Mouse (Mus musculus) CH12.LX (cell line): Measurements from ENCODE around the gene Rbm33. TPM values are rescaled to one million over a fixed set of nuclear protein-coding genes. Genes with fewer than 3 reads are reported as not detected.

Source experiments
- DNase-seq: peaks from one replicate; pipeline ENCODE4 v3.0.0-alpha.2; 2013; ENCODE audit errors: extremely low read depth
- H3K27ac ChIP-seq: 2 replicates; pipeline ENCODE4 v1.5.1; 2012; ENCODE audit warnings: low read depth, mild to moderate bottlenecking, control low read depth, moderate library complexity; ENCODE audit not compliant: insufficient read depth
- H3K27me3 ChIP-seq: replicated peaks from 2 replicates; pipeline ENCODE3; 2012; ENCODE audit warnings: inconsistent platforms
- H3K36me3 ChIP-seq, 2 experiments: replicated peaks in 1 of 2; 2 replicates each; pipeline versions ENCODE3 to v1.6.1; 2012; ENCODE audit warnings: inconsistent platforms in 1 of 2, low read length in 1 of 2, mild to moderate bottlenecking in 1 of 2, mixed read lengths in 1 of 2, moderate library complexity in 1 of 2; ENCODE audit not compliant: control insufficient read depth in 1 of 2, insufficient read depth in 1 of 2
- H3K4me1 ChIP-seq, 2 experiments: 2 replicates each; pipeline ENCODE4 v1.6.1; 2012; ENCODE audit warnings: inconsistent platforms in 1 of 2, moderate library complexity in 1 of 2; ENCODE audit not compliant: insufficient read depth in 2 of 2, control insufficient read depth in 1 of 2
- H3K4me2 ChIP-seq: 2 replicates; pipeline ENCODE4 v1.6.1; 2012; ENCODE audit warnings: low read depth, mild to moderate bottlenecking, control low read depth; ENCODE audit not compliant: poor library complexity, insufficient read depth, severe bottlenecking
- H3K4me3 ChIP-seq, 3 experiments: fragments of 150-350 bp in 1 of 3; sonication (generic) in 1 of 3; replicated peaks in 1 of 3; 2 replicates each; pipeline versions ENCODE3 to v1.5.1; 2011 to 2012; ENCODE audit warnings: low read depth in 2 of 3, low read length in 2 of 3, mild to moderate bottlenecking in 2 of 3, moderate library complexity in 2 of 3, control low read depth in 1 of 3, improper control_type of control experiment in 1 of 3, inconsistent platforms in 1 of 3, mixed read lengths in 1 of 3; ENCODE audit not compliant: poor library complexity in 1 of 3
- H3K79me2 ChIP-seq: replicated peaks from 2 replicates; pipeline ENCODE4 v1.6.1; 2012; ENCODE audit warnings: mild to moderate bottlenecking, moderate library complexity; ENCODE audit not compliant: control insufficient read depth, poor library complexity, insufficient read depth, severe bottlenecking; ENCODE audit errors: extremely low read depth
- H3K9ac ChIP-seq: 2 replicates; pipeline ENCODE4 v1.6.1; 2012; ENCODE audit warnings: low read depth, mild to moderate bottlenecking, control low read depth, moderate library complexity; ENCODE audit not compliant: insufficient read depth
- H3K9me3 ChIP-seq: replicated peaks from 2 replicates; pipeline ENCODE3; 2012; ENCODE audit warnings: low read length, inconsistent platforms, mixed read lengths
- BHLHE40 ChIP-seq: IDR thresholded peaks from 2 replicates; pipeline ENCODE4 v1.6.1; 2011; ENCODE audit warnings: mild to moderate bottlenecking, low read depth, low read length, improper control_type of control experiment
- CHD1 ChIP-seq: IDR thresholded peaks from 2 replicates; pipeline ENCODE4 v1.6.1; 2012; ENCODE audit warnings: low read depth, low read length, improper control_type of control experiment, inconsistent platforms
- CHD2 ChIP-seq: IDR thresholded peaks from 2 replicates; pipeline ENCODE4 v1.6.1; 2011; ENCODE audit warnings: low read length, improper control_type of control experiment
- CTCF ChIP-seq, 2 experiments: IDR thresholded peaks in 1 of 2; conservative IDR thresholded peaks in 1 of 2; 2 replicates each; pipeline ENCODE4 v1.5.1; 2011 to 2012; ENCODE audit warnings: low read depth in 2 of 2, low read length in 2 of 2, improper control_type of control experiment in 1 of 2, inconsistent platforms in 1 of 2, mild to moderate bottlenecking in 1 of 2, moderate library complexity in 1 of 2
- E2F4 ChIP-seq: IDR thresholded peaks from 2 replicates; pipeline ENCODE4 v1.6.1; 2011; ENCODE audit warnings: low read depth, low read length, improper control_type of control experiment; ENCODE audit not compliant: insufficient replicate concordance
- ELF1 ChIP-seq: IDR thresholded peaks from 2 replicates; pipeline ENCODE4 v1.6.1; 2014; ENCODE audit warnings: low read depth, mild to moderate bottlenecking, inconsistent platforms, low read length, improper control_type of control experiment
- EP300 ChIP-seq: IDR thresholded peaks from 2 replicates; pipeline ENCODE4 v1.6.1; 2011; ENCODE audit warnings: low read length, improper control_type of control experiment
- ETS1 ChIP-seq: conservative IDR thresholded peaks from 2 replicates; pipeline ENCODE4 v1.6.1; 2012; ENCODE audit warnings: low read depth, mild to moderate bottlenecking, inconsistent platforms, low read length, improper control_type of control experiment, moderate library complexity
- GABPA ChIP-seq: IDR thresholded peaks from 2 replicates; pipeline ENCODE4 v1.6.1; 2012; ENCODE audit warnings: low read depth, low read length, improper control_type of control experiment, inconsistent platforms; ENCODE audit not compliant: insufficient replicate concordance
- HCFC1 ChIP-seq: IDR thresholded peaks from 2 replicates; pipeline ENCODE4 v1.6.1; 2012; ENCODE audit warnings: low read depth, mild to moderate bottlenecking, inconsistent platforms, low read length, improper control_type of control experiment
- IRF4 ChIP-seq: IDR thresholded peaks from 2 replicates; pipeline ENCODE4 v1.6.1; 2014; ENCODE audit warnings: low read depth, mild to moderate bottlenecking, inconsistent platforms, low read length, improper control_type of control experiment
- JUN ChIP-seq: IDR thresholded peaks from 2 replicates; pipeline ENCODE4 v1.6.1; 2011; ENCODE audit warnings: low read depth, mild to moderate bottlenecking, low read length, improper control_type of control experiment, moderate library complexity; ENCODE audit not compliant: insufficient read depth
- JUND ChIP-seq: conservative IDR thresholded peaks from 2 replicates; pipeline ENCODE4 v1.6.1; 2011; ENCODE audit warnings: low read depth, low read length, improper control_type of control experiment
- KAT2A ChIP-seq: IDR thresholded peaks from 2 replicates; pipeline ENCODE4 v1.6.1; 2012; ENCODE audit warnings: low read length, improper control_type of control experiment, inconsistent platforms; ENCODE audit not compliant: insufficient replicate concordance
- MAFK ChIP-seq: IDR thresholded peaks from 2 replicates; pipeline ENCODE4 v1.6.1; 2011; ENCODE audit warnings: low read length, improper control_type of control experiment; ENCODE audit not compliant: insufficient replicate concordance
- MAX ChIP-seq: IDR thresholded peaks from 2 replicates; pipeline ENCODE4 v1.6.1; 2011; ENCODE audit warnings: low read length, improper control_type of control experiment
- MAZ ChIP-seq: IDR thresholded peaks from 2 replicates; pipeline ENCODE4 v1.6.1; 2012; ENCODE audit warnings: low read depth, mild to moderate bottlenecking, inconsistent platforms, low read length, improper control_type of control experiment, moderate library complexity
- MEF2A ChIP-seq: IDR thresholded peaks from 2 replicates; pipeline ENCODE4 v1.6.1; 2014; ENCODE audit warnings: low read depth, mild to moderate bottlenecking, inconsistent platforms, low read length, improper control_type of control experiment, borderline replicate concordance
- MXI1 ChIP-seq: IDR thresholded peaks from 2 replicates; pipeline ENCODE4 v1.6.1; 2011; ENCODE audit warnings: mild to moderate bottlenecking, low read depth, low read length, improper control_type of control experiment
- MYC ChIP-seq: IDR thresholded peaks from 2 replicates; pipeline ENCODE4 v1.6.1; 2011; ENCODE audit warnings: low read depth, mild to moderate bottlenecking, improper control_type of control experiment, low read length
- NELFE ChIP-seq: IDR thresholded peaks from 2 replicates; pipeline ENCODE4 v1.6.1; 2011; ENCODE audit warnings: low read depth, low read length, improper control_type of control experiment
- NRF1 ChIP-seq: IDR thresholded peaks from 2 replicates; pipeline ENCODE4 v1.6.1; 2014; ENCODE audit warnings: low read depth, mild to moderate bottlenecking, inconsistent platforms, low read length, improper control_type of control experiment, moderate library complexity
- PAX5 ChIP-seq: IDR thresholded peaks from 2 replicates; pipeline ENCODE4 v1.6.1; 2012; ENCODE audit warnings: low read length, inconsistent platforms, mixed read lengths
- POLR2A ChIP-seq: IDR thresholded peaks from 2 replicates; pipeline ENCODE4 v1.6.1; 2011; ENCODE audit warnings: low read depth, mild to moderate bottlenecking, improper control_type of control experiment, low read length
- POLR2AphosphoS2 ChIP-seq: IDR thresholded peaks from 2 replicates; pipeline ENCODE4 v1.6.1; 2011; ENCODE audit warnings: low read depth, low read length, improper control_type of control experiment
- RAD21 ChIP-seq: IDR thresholded peaks from 2 replicates; pipeline ENCODE4 v1.6.1; 2011; ENCODE audit warnings: low read depth, mild to moderate bottlenecking, low read length, improper control_type of control experiment, moderate library complexity
- RCOR1 ChIP-seq: conservative IDR thresholded peaks from 2 replicates; pipeline ENCODE4 v1.6.1; 2012; ENCODE audit warnings: low read depth, mild to moderate bottlenecking, inconsistent platforms, low read length, improper control_type of control experiment
- SIN3A ChIP-seq: IDR thresholded peaks from 2 replicates; pipeline ENCODE4 v1.6.1; 2012; ENCODE audit warnings: low read length, improper control_type of control experiment, inconsistent platforms
- SMC3 ChIP-seq: IDR thresholded peaks from 2 replicates; pipeline ENCODE4 v1.6.1; 2011; ENCODE audit warnings: low read depth, low read length, improper control_type of control experiment
- TBP ChIP-seq: conservative IDR thresholded peaks from 2 replicates; pipeline ENCODE4 v1.6.1; 2011; ENCODE audit warnings: low read depth, low read length, improper control_type of control experiment
- TCF12 ChIP-seq: IDR thresholded peaks from 2 replicates; pipeline ENCODE4 v1.6.1; 2014; ENCODE audit warnings: low read depth, mild to moderate bottlenecking, inconsistent platforms, low read length, improper control_type of control experiment
- UBTF ChIP-seq: IDR thresholded peaks from 2 replicates; pipeline ENCODE4 v1.6.1; 2012; ENCODE audit warnings: low read depth, mild to moderate bottlenecking, inconsistent platforms, low read length, improper control_type of control experiment, moderate library complexity
- USF1 ChIP-seq: IDR thresholded peaks from 2 replicates; pipeline ENCODE4 v1.6.1; 2014; ENCODE audit warnings: low read depth, mild to moderate bottlenecking, inconsistent platforms, low read length, improper control_type of control experiment
- USF2 ChIP-seq: conservative IDR thresholded peaks from 2 replicates; pipeline ENCODE4 v1.6.1; 2011; ENCODE audit warnings: low read depth, low read length, improper control_type of control experiment
- ZC3H11A ChIP-seq: IDR thresholded peaks from 2 replicates; pipeline ENCODE4 v1.6.1; 2012; ENCODE audit warnings: low read depth, mild to moderate bottlenecking, inconsistent platforms, low read length, improper control_type of control experiment
- ZKSCAN1 ChIP-seq: IDR thresholded peaks from 2 replicates; pipeline ENCODE4 v1.6.1; 2012; ENCODE audit warnings: low read depth, inconsistent platforms, low read length, improper control_type of control experiment, borderline replicate concordance
- ZMIZ1 ChIP-seq: IDR thresholded peaks from 2 replicates; pipeline ENCODE4 v1.6.1; 2012; ENCODE audit warnings: low read depth, mild to moderate bottlenecking, inconsistent platforms, low read length, improper control_type of control experiment
- ZNF384 ChIP-seq: IDR thresholded peaks from 2 replicates; pipeline ENCODE4 v1.6.1; 2012; ENCODE audit warnings: low read depth, low read length, improper control_type of control experiment, inconsistent platforms
- dilution Hi-C: fragments of 300-500 bp; cut with MboI; formaldehyde crosslinking; loops from 2 replicates; pipeline ENCODE4 v1.14.3; 2020; ENCODE audit warnings: low sequenced_read_pairs; ENCODE audit not compliant: extremely low pct_unique_long_range_greater_than_20kb, extremely low pct_ligation_motif_present
- in situ Hi-C: fragments of 300-500 bp; cut with MboI; formaldehyde crosslinking; loops from 3 replicates; pipeline ENCODE4 v1.14.3; 2019; ENCODE audit warnings: low sequenced_read_pairs, low pct_ligation_motif_present, low pct_unique_long_range_greater_than_20kb, mixed read lengths
- polyA plus RNA-seq: library from polyadenylated mRNA; unstranded; fragments of >175 nt; gene quantifications from 2 replicates; pipeline ENCODE4 v1.2.1, GENCODE M21; 2012; ENCODE audit warnings: low read depth; ENCODE audit not compliant: insufficient read length
- total RNA-seq, 2 experiments: library from RNA; depleted of rRNA; stranded (reverse); fragments of 300-350 nt in 1 of 2; fragments of >200 nt in 1 of 2; gene quantifications; 2 replicates each; pipeline ENCODE4 v1.2.3; 2012 to 2014

Gene Rbm33
- total RNA-seq (2012; rRNA removed) = 14.4 and 15.1 TPM in 2 replicates
- total RNA-seq (2014; rRNA removed) = 6.5 and 7.4 TPM in 2 replicates
- polyA plus RNA-seq = 43.8 and 50.3 TPM in 2 replicates

DNA sequence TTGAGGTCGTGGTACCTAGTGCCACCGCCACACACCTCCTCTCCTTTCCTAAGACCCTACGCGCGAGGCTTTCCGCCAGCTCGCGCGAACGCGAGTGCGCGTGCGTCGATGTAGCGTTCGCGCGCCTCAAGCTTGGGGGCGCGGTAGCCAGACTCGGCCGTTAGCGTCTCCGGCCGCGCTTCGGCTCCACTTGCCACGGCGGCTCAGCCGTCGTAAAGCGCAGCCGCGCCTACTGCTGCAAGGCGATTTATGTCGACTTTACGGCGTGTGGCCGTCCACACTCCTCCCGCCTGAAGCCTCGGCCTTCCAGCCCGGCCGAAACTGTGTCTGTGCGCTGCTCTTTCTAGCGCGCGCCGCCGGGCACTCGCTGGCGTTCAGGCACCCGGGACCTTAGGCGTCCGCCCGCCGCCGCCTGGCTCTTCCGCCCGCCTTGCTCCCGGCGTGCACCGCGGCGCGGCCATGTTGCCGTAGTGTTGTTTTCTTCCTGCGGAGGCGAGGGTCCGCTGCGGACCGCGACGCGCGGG is at the start of gene Rbm33:
Rbm33 (plus strand) TSS at position 400 of the 524 bp plus-strand sequence.
- peak; percentile 85 for DNase-seq
- Histone ChIP-seq H3K27ac (peak within 1 kb of the TSS; percentile 94), H3K36me3 (peaks cover 2 to 3% of the 10 kb centered on the region in 2 experiments), H3K9ac (peak within 1 kb of the TSS; percentile 99), H3K4me2 (peak within 1 kb of the TSS; percentile 100), H3K4me1 (peaks cover 6 to 31% of the 10 kb centered on the region in 2 experiments), H3K79me2 (peaks cover 44% of the 10 kb centered on the region), H3K9me3 (no peaks in the 10 kb centered on the region), H3K27me3 (no peaks in the 10 kb centered on the region), H3K4me3 (peak within 1 kb of the TSS; percentile 79 to 95 (median 83))
- in situ Hi-C loops (no loop called here), dilution Hi-C loops (no loop called here)
- TF ChIP-seq USF1 = no peak
- peak; percentile 82 for TF ChIP-seq ELF1
- peak; percentile 74 for TF ChIP-seq HCFC1
- TF ChIP-seq BHLHE40 = no peak
- TF ChIP-seq ZMIZ1 = peak; percentile 86
- TF ChIP-seq MYC = peak; percentile 50; the same call in 1 of the 2 replicates
- peak; percentile 88 for TF ChIP-seq NELFE
- no peak for TF ChIP-seq ZKSCAN1
- peak; percentile 75; the same call in 1 of the 2 replicates for TF ChIP-seq TCF12
- TF ChIP-seq RCOR1 = no peak
- TF ChIP-seq GABPA = no peak
- TF ChIP-seq TBP = peak; percentile 64; the same call in 1 of the 2 replicates
- no peak for TF ChIP-seq RAD21
- peak; percentile 66 for TF ChIP-seq MAX
- TF ChIP-seq MEF2A = peak; percentile 19
- TF ChIP-seq MAFK = no peak
- TF ChIP-seq IRF4 = no peak
- TF ChIP-seq MXI1 = no peak; the same call in 1 of the 2 replicates
- 0 out of 2 replicates have a peak, but pooled peaks have one; percentile 58 for TF ChIP-seq KAT2A
- TF ChIP-seq JUN = no peak
- peak; percentile 74 for TF ChIP-seq NRF1
- no peak for TF ChIP-seq CHD2
- TF ChIP-seq PAX5 = no peak
- TF ChIP-seq SMC3 = no peak
- TF ChIP-seq MAZ = no peak
- TF ChIP-seq E2F4 = no peak
- TF ChIP-seq SIN3A = no peak
- no peak for TF ChIP-seq ZNF384
- TF ChIP-seq ZC3H11A = no peak
- TF ChIP-seq ETS1 = no peak
- peak; percentile 88 for TF ChIP-seq POLR2A
- no peak for TF ChIP-seq CHD1
- TF ChIP-seq UBTF = peak; percentile 52; the same call in 1 of the 2 replicates
- no peak for TF ChIP-seq USF2
- TF ChIP-seq JUND = no peak
- no peak for TF ChIP-seq CTCF (conservative IDR thresholded peaks at IDR 0.05 in 1 of 2, IDR thresholded peaks at IDR 0.05 in 1 of 2; ENCODE audit: low read depth in 2 of 2, low read length in 2 of 2)
- no peak for TF ChIP-seq EP300
- peak; percentile 37; the same call in 1 of the 2 replicates for TF ChIP-seq POLR2AphosphoS2
